Mouse (Mus musculus) activated CD4-positive, CD25-positive, alpha-beta regulatory T cell, adult 4 months (primary cell): Measurements from ENCODE around the gene Hnf4a. TPM values are rescaled to one million over a fixed set of nuclear protein-coding genes. Genes with fewer than 3 reads are reported as not detected.
A peak's percentile ranks its signal among the peaks of the same experiment; 100 is the strongest.

Experiments used
- ATAC-seq: one replicate; pipeline ENCODE4 v1.8.0; 2017
- polyA plus RNA-seq, 2 experiments: library from polyadenylated mRNA; unstranded; fragments of 100-300 nt; shearing (Covaris generic); gene quantifications; one replicate each; pipeline ENCODE4 v1.2.1; 2017

Gene Hnf4a
- polyA plus RNA-seq, 2 experiments from 2014 or later = not detected

GRCm38 (mm10) chr2:163491351-163491750, 15.3 kb upstream of the Hnf4a start:
- no peak for ATAC-seq

GRCm38 (mm10) chr2:163492018-163492417, 14.6 kb upstream of the Hnf4a start, which contains the start of gene R3hdml:
R3hdml (plus strand) TSS chr2:163492318.
- no peak for ATAC-seq

- ATAC-seq = no peak
Observed at GRCm38 (mm10) chr2:163493031-163493430, 13.6 kb upstream of the Hnf4a start.

GRCm38 (mm10) chr2:163493976-163494375, 12.6 kb upstream of the Hnf4a start:
- ATAC-seq = no peak

- ATAC-seq = no peak
Observed at GRCm38 (mm10) chr2:163494456-163494855, 12.2 kb upstream of the Hnf4a start.

- no peak for ATAC-seq
Observed at GRCm38 (mm10) chr2:163502219-163502618, 4.4 kb upstream of the Hnf4a start.

- no peak for ATAC-seq
Observed at GRCm38 (mm10) chr2:163503191-163503590, 3.4 kb upstream of the Hnf4a start.

GRCm38 (mm10) chr2:163525761-163526243, 19.2 kb downstream of the Hnf4a start:
- ATAC-seq = no peak

- no peak for ATAC-seq
Observed at GRCm38 (mm10) chr2:163527497-163527896, 20.9 kb downstream of the Hnf4a start.

GRCm38 (mm10) chr2:163530418-163530817, 23.8 kb downstream of the Hnf4a start:
- ATAC-seq = no peak

- no peak for ATAC-seq
Observed at GRCm38 (mm10) chr2:163531917-163532316, 25.3 kb downstream of the Hnf4a start.

- ATAC-seq = no peak
Observed at GRCm38 (mm10) chr2:163533226-163533625, 26.6 kb downstream of the Hnf4a start.

GRCm38 (mm10) chr2:163534958-163535524, 28.4 kb downstream of the Hnf4a start:
- peak; percentile 59 for ATAC-seq

GRCm38 (mm10) chr2:163537443-163537842, 30.8 kb downstream of the Hnf4a start:
- no peak for ATAC-seq

GRCm38 (mm10) chr2:163538410-163538809, 31.8 kb downstream of the Hnf4a start:
- no peak for ATAC-seq

- ATAC-seq = no peak
Observed at GRCm38 (mm10) chr2:163539321-163540040, 32.9 kb downstream of the Hnf4a start.

- ATAC-seq = no peak
Observed at GRCm38 (mm10) chr2:163540231-163541117, 33.9 kb downstream of the Hnf4a start.

GRCm38 (mm10) chr2:163541568-163542182, 35.1 kb downstream of the Hnf4a start:
- ATAC-seq = no peak

GRCm38 (mm10) chr2:163542674-163543073, 36.1 kb downstream of the Hnf4a start:
- ATAC-seq = no peak

GRCm38 (mm10) chr2:163546623-163547318, 40.2 kb downstream of the Hnf4a start:
- no peak for ATAC-seq

GRCm38 (mm10) chr2:163548822-163549221, 42.2 kb downstream of the Hnf4a start:
- ATAC-seq = no peak

- ATAC-seq = no peak
Observed at GRCm38 (mm10) chr2:163549786-163550185, 43.2 kb downstream of the Hnf4a start.
